Mouse (Mus musculus): Measurements from ENCODE around the gene Rnf168.

GRCm38 (mm10) chr16:32312386-32312785, 35.1 kb downstream of the Rnf168 start:
- TF ChIP-seq CTCF (IDR thresholded peaks at IDR 0.05; ENCODE audit: control insufficient read depth, insufficient read depth, insufficient read length) (no peak), MAX (IDR thresholded peaks at IDR 0.05) (no peak)
